16 mouse cellular contexts compared by ENCODE assay signal in the genomic region with DNA sequence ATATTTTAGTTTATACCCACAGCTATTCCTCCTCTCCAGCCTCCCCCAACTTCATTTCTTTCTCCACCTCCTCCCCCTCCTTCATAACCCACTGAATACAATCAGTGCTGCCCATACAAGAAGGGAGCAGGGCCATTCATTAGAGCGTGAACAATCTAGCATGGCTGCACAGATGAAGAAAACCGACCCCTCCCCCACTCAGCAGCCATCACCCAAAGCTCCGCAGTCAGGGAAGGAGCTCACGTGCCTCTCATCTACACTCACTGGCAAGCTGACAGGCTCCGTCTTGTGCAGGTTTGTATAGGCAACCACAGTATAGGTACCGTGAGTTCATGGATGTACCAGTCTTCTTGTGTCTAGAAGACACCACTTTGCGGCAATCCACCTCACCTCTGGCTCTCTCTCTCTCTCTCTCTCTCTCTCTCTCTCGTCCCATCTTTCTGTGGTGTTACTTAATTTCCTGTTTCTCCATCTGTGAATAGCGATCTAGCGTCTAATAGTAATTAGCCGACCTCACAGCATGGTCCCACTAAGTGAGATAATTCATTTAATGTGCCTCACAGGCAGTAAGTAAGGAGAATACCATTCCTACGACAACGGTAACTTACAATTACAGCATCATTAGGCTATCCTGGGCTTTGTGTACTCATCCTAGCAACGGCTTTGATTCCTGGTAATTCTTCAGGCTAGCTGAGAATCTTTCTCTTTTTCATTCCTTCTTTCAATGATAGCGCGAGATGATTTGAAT. TPM values are rescaled to one million over a fixed set of nuclear protein-coding genes. Genes with fewer than 3 reads are reported as not detected.
DNase-seq lines count a peak whose midpoint lies in the region; ATAC-seq and TF ChIP-seq lines count a peak whose summit lies in the region.
"Had no signal": no experiment of that assay in that cellular context is flagged by ENCODE, and none has a peak within 500 bp of the region (broad histone marks: within the 10 kb centered on the region; RNA-seq: fewer than 3 reads in every experiment).

No protein-coding gene starts in this region.

- H3K4me1 ChIP-seq in kidney, postnatal 0 days (replicated peaks; ENCODE audit: insufficient read depth, low read length), result no peaks in the 10 kb centered on the region
- no peaks in the 10 kb centered on the region for H3K4me1 ChIP-seq in kidney, adult 2 months (ENCODE audit: control insufficient read depth, insufficient read depth, low read length)
- no peaks in the 10 kb centered on the region; the same call in 1 of the 2 replicates for H3K4me1 ChIP-seq in embryonic facial prominence, embryonic 11.5 days (ENCODE audit: control insufficient read depth, insufficient read depth, low read length)
- H3K4me1 ChIP-seq in hindbrain, embryonic 14.5 days (replicated peaks; ENCODE audit: control insufficient read depth, insufficient read depth, low read length), result peaks cover 14% of the 10 kb centered on the region; the same call in 1 of the 2 replicates
- peaks cover 7% of the 10 kb centered on the region for H3K4me1 ChIP-seq in midbrain, embryonic 16.5 days (ENCODE audit: control insufficient read depth, insufficient read depth, low read length)

- 66% methylated on average over 16 of the region's 16 CpGs for WGBS in kidney, postnatal 0 days
- WGBS in kidney, adult 2 months, result 62% methylated on average over 16 of the region's 16 CpGs
- WGBS in embryonic facial prominence, embryonic 11.5 days, result 69% methylated on average over 16 of the region's 16 CpGs
- 34% methylated on average over 16 of the region's 16 CpGs for WGBS in hindbrain, embryonic 14.5 days
- 41% methylated on average over 16 of the region's 16 CpGs for WGBS in midbrain, embryonic 16.5 days

- no peak overlapping the region for H3K27ac ChIP-seq in kidney, postnatal 0 days
- H3K27ac ChIP-seq in kidney, adult 2 months (ENCODE audit: insufficient read depth, low read depth, low read length), result no peak overlapping the region
- H3K27ac ChIP-seq in embryonic facial prominence, embryonic 11.5 days (replicated peaks; ENCODE audit: low read depth, low read length), result no peak overlapping the region
- peak overlapping the region; percentile 73 for H3K27ac ChIP-seq in hindbrain, embryonic 14.5 days
- peak overlapping the region; percentile 15 for H3K27ac ChIP-seq in midbrain, embryonic 16.5 days (ENCODE audit: low read length)
- H3K27ac ChIP-seq in layer of hippocampus, adult 2 months, result no peak overlapping the region
- H3K27ac ChIP-seq: macrophage had no signal

- ATAC-seq in kidney, postnatal 0 days (replicated peaks; ENCODE audit: low FRiP score, low read depth), result peak; percentile 47; the same call in 1 of the 2 replicates
- no peak; the same call in 1 of the 2 replicates for ATAC-seq in embryonic facial prominence, embryonic 11.5 days (replicated peaks; ENCODE audit: insufficient number of reproducible peaks, low FRiP score, low TSS enrichment, low read depth)
- peak; percentile 85 for ATAC-seq in hindbrain, embryonic 14.5 days (ENCODE audit: low FRiP score)
- peak; percentile 29; the same call in 1 of the 2 replicates for ATAC-seq in midbrain, embryonic 16.5 days

- no peak for TF ChIP-seq CTCF in kidney, postnatal 0 days (IDR thresholded peaks at IDR 0.05; ENCODE audit: low read depth)
- no peak for TF ChIP-seq CTCF in kidney, adult 2 months (conservative IDR thresholded peaks at IDR 0.05; ENCODE audit: insufficient read depth, insufficient read length, low read depth, low read length)
- TF ChIP-seq CTCF in layer of hippocampus, adult 2 months (conservative IDR thresholded peaks at IDR 0.05), result no peak

- no peak overlapping the region for H3K4me3 ChIP-seq in kidney, postnatal 0 days (replicated peaks; ENCODE audit: low read depth, low read length)
- no peak overlapping the region for H3K4me3 ChIP-seq in kidney, adult 2 months (ENCODE audit: insufficient read depth, low read depth, low read length)
- H3K4me3 ChIP-seq in embryonic facial prominence, embryonic 11.5 days (ENCODE audit: low read depth, low read length), result no peak overlapping the region
- no peak overlapping the region for H3K4me3 ChIP-seq in hindbrain, embryonic 14.5 days (replicated peaks; ENCODE audit: low read length)
- no peak overlapping the region for H3K4me3 ChIP-seq in midbrain, embryonic 16.5 days (ENCODE audit: low read depth, low read length)
- H3K4me3 ChIP-seq in layer of hippocampus, adult 2 months, result no peak overlapping the region
- H3K4me3 ChIP-seq: erythroblast, embryonic 14.5 days had no signal

- DNase-seq in kidney, postnatal 0 days (ENCODE audit: low spot score), result no peak
- DNase-seq in kidney, adult 2 months, result no peak
- DNase-seq in embryonic facial prominence, embryonic 11.5 days (ENCODE audit: low spot score), result peak; percentile 46
- peak; percentile 71 for DNase-seq in hindbrain, embryonic 14.5 days (ENCODE audit: low spot score)
- no peak for DNase-seq in layer of hippocampus, adult 2 months (ENCODE audit: low spot score in 2 of 2)
- DNase-seq in c-Kit-positive CD71-positive TER-119-positive erythroid progenitor cells, embryonic 14.5 days (ENCODE audit: low spot score), result no peak
- no peak for DNase-seq in gastrocnemius, postnatal 10 days
- DNase-seq: adrenal gland, postnatal 10 days; cerebellum, adult 9-10 months; gastrocnemius, postnatal 36 days; kidney, postnatal 25 days had no signal

- H3K9ac ChIP-seq in kidney, postnatal 0 days (ENCODE audit: low read depth, low read length), result no peak overlapping the region
- H3K9ac ChIP-seq in embryonic facial prominence, embryonic 11.5 days (replicated peaks; ENCODE audit: low read length), result no peak overlapping the region
- H3K9ac ChIP-seq in hindbrain, embryonic 14.5 days, result 0 out of 2 replicates have a peak overlapping the region, but pooled peaks have one; percentile 2
- H3K9ac ChIP-seq in midbrain, embryonic 16.5 days (ENCODE audit: low read depth, low read length), result no peak overlapping the region

- H3K4me2 ChIP-seq in kidney, postnatal 0 days (ENCODE audit: low read length), result no peak overlapping the region
- no peak overlapping the region for H3K4me2 ChIP-seq in embryonic facial prominence, embryonic 11.5 days (ENCODE audit: low read depth, low read length)
- no peak overlapping the region for H3K4me2 ChIP-seq in hindbrain, embryonic 14.5 days (replicated peaks)
- peak overlapping the region; percentile 19; the same call in 1 of the 2 replicates for H3K4me2 ChIP-seq in midbrain, embryonic 16.5 days (ENCODE audit: low read length)

- no peaks in the 10 kb centered on the region for H3K36me3 ChIP-seq in kidney, postnatal 0 days (ENCODE audit: insufficient read depth, low read length)
- H3K36me3 ChIP-seq in kidney, adult 2 months (ENCODE audit: control insufficient read depth, insufficient read depth, low read length), result no peaks in the 10 kb centered on the region
- no peaks in the 10 kb centered on the region for H3K36me3 ChIP-seq in embryonic facial prominence, embryonic 11.5 days (replicated peaks; ENCODE audit: control insufficient read depth, insufficient read depth, low read depth, low read length)
- H3K36me3 ChIP-seq in hindbrain, embryonic 14.5 days (replicated peaks; ENCODE audit: control insufficient read depth, insufficient read depth), result no peaks in the 10 kb centered on the region
- no peaks in the 10 kb centered on the region for H3K36me3 ChIP-seq in midbrain, embryonic 16.5 days (ENCODE audit: control insufficient read depth, insufficient read depth, low read length)

- no peaks in the 10 kb centered on the region for H3K27me3 ChIP-seq in kidney, postnatal 0 days (ENCODE audit: insufficient read depth, low read length)
- no peaks in the 10 kb centered on the region for H3K27me3 ChIP-seq in kidney, adult 2 months (replicated peaks; ENCODE audit: control insufficient read depth, insufficient read depth, low read length)
- H3K27me3 ChIP-seq in embryonic facial prominence, embryonic 11.5 days (ENCODE audit: control insufficient read depth, insufficient read depth, low read length), result no peaks in the 10 kb centered on the region
- H3K27me3 ChIP-seq in hindbrain, embryonic 14.5 days (ENCODE audit: control insufficient read depth, insufficient read depth, low read length), result no peaks in the 10 kb centered on the region
- no peaks in the 10 kb centered on the region for H3K27me3 ChIP-seq in midbrain, embryonic 16.5 days (ENCODE audit: control insufficient read depth, insufficient read depth, low read depth, low read length)

- TF ChIP-seq POLR2A in kidney, adult 2 months (IDR thresholded peaks at IDR 0.05; ENCODE audit: low read depth, low read length), result no peak

- H3K9me3 ChIP-seq in kidney, postnatal 0 days (replicated peaks; ENCODE audit: low read length), result no peaks in the 10 kb centered on the region
- no peaks in the 10 kb centered on the region for H3K9me3 ChIP-seq in embryonic facial prominence, embryonic 11.5 days (replicated peaks; ENCODE audit: control insufficient read depth, low read length)
- H3K9me3 ChIP-seq in hindbrain, embryonic 14.5 days (ENCODE audit: control insufficient read depth, low read length), result no peaks in the 10 kb centered on the region
- no peaks in the 10 kb centered on the region for H3K9me3 ChIP-seq in midbrain, embryonic 16.5 days (replicated peaks; ENCODE audit: control insufficient read depth, low read length, poor library complexity, severe bottlenecking)

RNA-seq across cellular contexts. Expression of a gene that starts 53.6 kb away (rescaled TPM):
- polyA plus RNA-seq in kidney, postnatal 0 days (2015; fragmentation: Nextera tagmentation; extraction: Ambion mirVana), result 0.11 and 0.13 TPM in 2 replicates
- polyA plus RNA-seq in kidney, adult 2 months (2012; rRNA removed), result 0.03 TPM in 1 of 2 replicates, not detected in the other
- not detected in 2 replicates for polyA plus RNA-seq in embryonic facial prominence, embryonic 11.5 days (2014; fragmentation: Nextera tagmentation; extraction: Ambion mirVana)
- polyA plus RNA-seq in hindbrain, embryonic 14.5 days (2014; fragmentation: Nextera tagmentation; extraction: Ambion mirVana), result not detected in 2 replicates
- 0.14 and 0.21 TPM in 2 replicates for polyA plus RNA-seq in midbrain, embryonic 16.5 days (2015; fragmentation: Nextera tagmentation; extraction: Ambion mirVana)
- total RNA-seq in layer of hippocampus, adult 2 months (2021), result not detected
- not detected for total RNA-seq in gastrocnemius, postnatal 10 days (2021)
- total RNA-seq: adrenal gland, postnatal 10 days; gastrocnemius, postnatal 36 days; heart, postnatal 25 days had no signal
- polyA plus RNA-seq: erythroblast, embryonic 14.5 days; limb, embryonic 11.5 days; macrophage had no signal

Comparison
In these comparisons a context has a peak if more than half of its experiments do, and no peak if none do; other contexts are left out.
1. DNase-seq: peak in embryonic facial prominence, embryonic 11.5 days (single experiment) and hindbrain, embryonic 14.5 days (single experiment); none in kidney, postnatal 0 days (single experiment), kidney, adult 2 months (single experiment), layer of hippocampus, adult 2 months (0 of 2), c-Kit-positive CD71-positive TER-119-positive erythroid progenitor cells, embryonic 14.5 days (single experiment) and gastrocnemius, postnatal 10 days (single experiment).
2. H3K27ac ChIP-seq: peak in hindbrain, embryonic 14.5 days (single experiment) and midbrain, embryonic 16.5 days (single experiment); none in kidney, postnatal 0 days (single experiment), kidney, adult 2 months (single experiment), embryonic facial prominence, embryonic 11.5 days (single experiment) and layer of hippocampus, adult 2 months (single experiment).